Mouse (Mus musculus) ES-Bruce4 (cell line): Measurements from ENCODE around the gene Ikzf3.

ENCODE experiments used
- CTCF ChIP-seq: IDR thresholded peaks from one replicate; pipeline ENCODE4 v1.8.1; 2011; ENCODE audit warnings: low read depth, low read length
- EP300 ChIP-seq: IDR thresholded peaks from 2 replicates; pipeline ENCODE4 v1.6.1; 2011; ENCODE audit warnings: low read depth, low read length; ENCODE audit not compliant: insufficient read depth
- POLR2A ChIP-seq: IDR thresholded peaks from one replicate; pipeline ENCODE4 v1.8.1; 2011; ENCODE audit warnings: low read length; ENCODE audit not compliant: insufficient read depth

DNA sequence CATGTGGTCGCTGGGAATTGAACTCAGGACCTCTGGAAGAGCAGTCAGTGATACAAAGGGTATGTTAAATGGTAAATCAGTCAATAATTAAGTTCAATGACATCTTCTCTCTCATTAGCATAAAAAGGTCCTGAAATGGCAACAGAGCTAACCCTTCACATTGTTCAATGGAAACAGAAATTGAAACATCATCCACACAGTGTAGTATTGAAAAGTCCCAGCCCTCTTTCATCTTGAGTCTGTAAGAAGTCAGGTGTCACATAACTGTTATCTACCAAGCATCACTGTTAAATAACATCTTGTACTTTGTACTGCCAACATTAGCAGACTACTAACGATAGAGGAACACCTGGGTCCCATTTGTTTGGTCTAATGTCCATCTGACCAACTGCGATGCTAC, 17.2 kb upstream of the Ikzf3 start:
- TF ChIP-seq CTCF (no peak), EP300 (no peak), POLR2A (no peak)
